Mouse (Mus musculus) heart, adult 2 months (tissue): ENCODE results near the gene Olfr1013.

ENCODE experiments used
- CTCF ChIP-seq: fragments of 200-600 bp; IDR thresholded peaks from 2 replicates; pipeline ENCODE4 v1.8.1; 2022; ENCODE audit warnings: antibody characterized with exemption, mild to moderate bottlenecking, moderate library complexity
- POLR2A ChIP-seq: fragments of 200-500 bp; IDR thresholded peaks from 2 replicates; pipeline ENCODE4 v1.6.1; 2011; ENCODE audit warnings: mild to moderate bottlenecking, low read depth, low read length, control low read depth; ENCODE audit not compliant: insufficient read depth

- TF ChIP-seq CTCF (no peak), POLR2A (no peak)
Measured at GRCm38 (mm10) chr2:85772413-85772812, 5.5 kb downstream of the Olfr1013 start, which contains the start of gene Olfr1014.
